Mouse (Mus musculus) testis, adult 2 months (tissue): ENCODE measurements around the gene Urod. TPM values are rescaled to one million over a fixed set of nuclear protein-coding genes. Genes with fewer than 3 reads are reported as not detected.

Source experiments
- H3K27ac ChIP-seq: fragments of 200-500 bp; 2 replicates; pipeline ENCODE4 v1.5.1; 2012; ENCODE audit warnings: low read depth, low read length; ENCODE audit not compliant: control insufficient read depth, insufficient read depth
- H3K27me3 ChIP-seq: fragments of 200-500 bp; 2 replicates; pipeline ENCODE4 v1.6.1; 2012; ENCODE audit warnings: mild to moderate bottlenecking, low read length, moderate library complexity; ENCODE audit not compliant: control insufficient read depth, insufficient read depth
- H3K36me3 ChIP-seq: fragments of 200-500 bp; 2 replicates; pipeline ENCODE4 v1.6.1; 2012; ENCODE audit warnings: mild to moderate bottlenecking, low read length; ENCODE audit not compliant: control insufficient read depth, insufficient read depth
- H3K4me1 ChIP-seq: fragments of 200-500 bp; 2 replicates; pipeline ENCODE4 v1.6.1; 2012; ENCODE audit warnings: low read length; ENCODE audit not compliant: control insufficient read depth, insufficient read depth
- H3K4me3 ChIP-seq: fragments of 200-500 bp; 2 replicates; pipeline ENCODE4 v1.5.1; 2012; ENCODE audit warnings: low read depth, mild to moderate bottlenecking, low read length, moderate library complexity, mixed read lengths; ENCODE audit not compliant: control insufficient read depth
- CTCF ChIP-seq: fragments of 200-500 bp; IDR thresholded peaks from 2 replicates; pipeline ENCODE4 v1.5.1; 2012; ENCODE audit warnings: low read depth, mild to moderate bottlenecking, inconsistent platforms, low read length, moderate library complexity; ENCODE audit not compliant: control insufficient read depth, insufficient read depth, insufficient replicate concordance
- POLR2A ChIP-seq: fragments of 200-500 bp; IDR thresholded peaks from 2 replicates; pipeline ENCODE4 v1.6.1; 2012; ENCODE audit warnings: low read depth, mild to moderate bottlenecking, inconsistent platforms, low read length, moderate library complexity; ENCODE audit not compliant: control insufficient read depth
- polyA plus RNA-seq: library from polyadenylated mRNA; depleted of rRNA; stranded (reverse); fragments of >200 nt; gene quantifications from 2 replicates; pipeline ENCODE4 v1.2.3, GENCODE M21; 2012

The Urod gene
- polyA plus RNA-seq, 1 experiment: 16.5 TPM

DNA sequence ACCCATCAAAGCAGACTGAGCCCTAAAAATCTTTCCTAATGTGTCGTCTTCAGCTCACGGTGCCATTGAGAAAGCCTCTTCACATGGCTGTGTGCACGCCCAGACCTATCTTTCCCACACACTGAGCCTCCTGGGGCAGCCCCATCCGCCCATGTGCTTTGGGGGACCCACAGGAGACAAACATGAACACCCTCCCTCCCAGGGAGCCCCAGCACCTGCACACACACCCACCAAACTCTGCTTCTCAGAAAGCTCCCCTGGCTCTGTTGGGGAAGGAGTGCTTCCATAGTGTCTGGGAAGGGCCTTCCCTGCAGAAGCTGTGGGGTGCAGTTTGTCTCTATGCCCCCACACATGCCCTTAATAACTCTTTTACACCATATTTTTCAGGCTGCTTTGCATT is 10.4 kb upstream of the Urod start:
- Histone ChIP-seq H3K27ac (no peak overlapping the region), H3K36me3 (no peaks in the 10 kb centered on the region), H3K4me3 (no peak overlapping the region), H3K4me1 (no peaks in the 10 kb centered on the region), H3K27me3 (no peaks in the 10 kb centered on the region)
- TF ChIP-seq CTCF: no peak
- TF ChIP-seq POLR2A: no peak

GRCm38 (mm10) chr4:117002543-117003521 is 8.6 kb upstream of the Urod start:
- no peaks in the 10 kb centered on the region for H3K36me3 ChIP-seq
- no peaks in the 10 kb centered on the region for H3K27me3 ChIP-seq
- no peaks in the 10 kb centered on the region for H3K4me1 ChIP-seq
- TF ChIP-seq POLR2A (no peak), CTCF (peak; percentile 47; the same call in 1 of the 2 replicates)
- H3K27ac ChIP-seq: no peak overlapping the region
- H3K4me3 ChIP-seq: peak overlapping the region; percentile 51

DNA sequence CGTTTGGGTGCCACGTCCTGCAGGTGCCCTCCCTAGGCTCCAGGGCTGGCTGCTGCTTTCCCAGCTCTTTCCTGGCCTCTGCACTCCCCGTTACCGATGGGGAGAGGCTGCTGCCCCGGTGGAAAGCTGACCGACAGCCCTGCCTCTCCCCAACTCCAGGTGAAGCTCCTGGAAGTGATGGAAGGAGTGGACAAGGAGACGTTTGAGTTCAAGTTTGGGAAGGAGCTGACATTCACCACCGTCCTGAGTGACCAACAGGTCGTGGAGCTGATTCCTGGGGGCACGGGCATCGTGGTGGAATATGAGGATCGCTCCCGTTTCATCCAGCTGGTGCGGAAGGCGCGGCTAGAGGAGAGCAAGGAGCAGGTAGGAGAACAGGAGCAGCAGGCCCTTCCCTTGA is 7.7 kb upstream of the Urod start:
- H3K4me3 ChIP-seq: peak overlapping the region; percentile 51
- no peak overlapping the region for H3K27ac ChIP-seq
- no peaks in the 10 kb centered on the region for H3K27me3 ChIP-seq
- no peak for TF ChIP-seq POLR2A
- no peak for TF ChIP-seq CTCF
- no peaks in the 10 kb centered on the region for H3K4me1 ChIP-seq
- H3K36me3 ChIP-seq: no peaks in the 10 kb centered on the region

DNA sequence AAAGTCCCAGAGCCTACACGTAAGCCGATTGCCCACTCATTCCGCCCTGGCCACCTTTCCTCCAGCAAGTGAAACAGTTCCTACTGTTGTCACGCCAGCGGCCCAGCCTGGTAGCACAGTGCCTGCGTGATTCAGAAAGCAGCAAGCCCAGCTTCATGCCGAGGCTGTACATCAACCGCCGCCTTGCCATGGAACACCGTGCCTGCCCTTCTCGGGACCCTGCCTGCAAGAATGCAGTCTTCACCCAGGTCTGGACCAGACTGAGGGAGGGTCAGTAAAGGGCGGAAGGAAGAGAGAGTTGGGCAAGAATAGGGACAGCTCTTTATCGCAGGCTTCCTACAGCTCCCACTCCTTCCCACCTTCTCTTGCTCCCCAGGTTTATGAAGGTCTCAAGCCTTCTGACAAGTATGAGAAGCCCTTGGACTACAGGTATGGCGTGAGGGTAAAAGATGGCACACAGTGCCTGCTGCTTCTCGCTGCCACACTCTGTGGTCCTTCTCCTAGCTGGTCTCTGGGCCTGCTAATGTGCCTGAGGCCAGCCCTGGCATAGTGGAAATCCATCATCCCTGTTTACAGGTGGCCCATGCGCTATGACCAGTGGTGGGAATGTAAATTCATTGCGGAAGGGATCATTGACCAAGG is 5.4 kb upstream of the Urod start:
- H3K4me3 ChIP-seq: no peak overlapping the region
- peaks cover 10% of the 10 kb centered on the region for H3K4me1 ChIP-seq
- TF ChIP-seq POLR2A (no peak), CTCF (no peak)
- no peaks in the 10 kb centered on the region for H3K27me3 ChIP-seq
- H3K27ac ChIP-seq: no peak overlapping the region
- H3K36me3 ChIP-seq: no peaks in the 10 kb centered on the region

DNA sequence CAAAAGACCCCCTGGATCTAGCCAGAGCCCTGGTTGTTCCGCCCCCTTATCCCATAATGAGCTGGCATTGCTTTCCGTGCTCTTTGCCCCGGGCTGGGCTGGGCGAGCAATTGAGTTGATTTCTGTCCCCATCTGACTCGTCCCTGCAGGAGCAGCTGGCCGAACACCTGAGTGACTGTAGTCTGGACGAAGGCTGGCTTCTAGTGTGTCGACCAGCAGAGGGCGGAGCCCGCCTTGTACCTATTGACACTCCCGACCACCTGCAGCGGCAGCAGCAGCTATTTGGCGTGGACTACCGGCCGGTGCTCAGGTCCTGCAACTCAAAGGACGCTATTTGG is 1.6 kb upstream of the Urod start:
- H3K4me3 ChIP-seq: peak overlapping the region; percentile 90
- no peaks in the 10 kb centered on the region for H3K36me3 ChIP-seq
- H3K27me3 ChIP-seq: no peaks in the 10 kb centered on the region
- TF ChIP-seq POLR2A: no peak
- no peak for TF ChIP-seq CTCF
- no peak overlapping the region for H3K27ac ChIP-seq
- H3K4me1 ChIP-seq: peaks cover 23% of the 10 kb centered on the region

GRCm38 (mm10) chr4:116995131-116995797 is 1.1 kb upstream of the Urod start, which contains the start of gene Hectd3:
Gene Hectd3 (plus strand): TSS chr4:116995317.
- peak within 1 kb of the TSS; percentile 90 for H3K4me3 ChIP-seq
- TF ChIP-seq POLR2A (no peak), CTCF (no peak)
- H3K27ac ChIP-seq: peak within 1 kb of the TSS; percentile 33
- H3K4me1 ChIP-seq: peaks cover 23% of the 10 kb centered on the region
- no peaks in the 10 kb centered on the region for H3K27me3 ChIP-seq
- no peaks in the 10 kb centered on the region for H3K36me3 ChIP-seq

DNA sequence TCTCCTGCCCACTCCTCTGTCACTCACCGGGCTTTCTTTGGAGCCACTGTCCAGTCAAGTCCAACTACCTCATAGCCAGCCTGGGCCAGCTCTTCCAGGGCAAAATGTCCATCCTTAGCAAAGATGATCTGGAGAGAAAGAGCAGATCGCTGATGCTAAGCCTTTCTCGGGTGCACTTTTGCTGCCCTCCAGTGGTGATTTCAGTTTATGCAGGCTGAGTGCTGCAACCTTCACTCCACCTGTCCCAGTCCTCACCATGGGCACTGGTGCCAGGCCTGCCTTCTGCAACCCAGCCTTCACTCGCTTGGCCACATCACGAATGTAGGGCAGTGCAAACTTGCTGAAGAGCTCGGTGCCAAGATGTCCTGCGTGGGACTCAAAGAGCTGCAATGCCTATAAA is 2.8 kb downstream of the Urod start:
- TF ChIP-seq POLR2A (no peak), CTCF (peak; percentile 79; the same call in 1 of the 2 replicates)
- Histone ChIP-seq H3K27ac (no peak overlapping the region), H3K4me3 (no peak overlapping the region), H3K36me3 (no peaks in the 10 kb centered on the region), H3K27me3 (no peaks in the 10 kb centered on the region), H3K4me1 (peaks cover 23% of the 10 kb centered on the region)
